Mouse (Mus musculus): ENCODE results near the gene Kcnma1.

GRCm38 (mm10) chr14:23243857-23244256, 770.4 kb downstream of the Kcnma1 start:
- TF ChIP-seq POLR2A (IDR thresholded peaks at IDR 0.05; ENCODE audit: extremely low read depth, insufficient read depth, low read length) (no peak), CTCF (IDR thresholded peaks at IDR 0.05; ENCODE audit: low read depth, low read length) (no peak)

All from liver, adult 2 months (tissue).